Mouse (Mus musculus): ENCODE results near the gene Kansl2.

DNA sequence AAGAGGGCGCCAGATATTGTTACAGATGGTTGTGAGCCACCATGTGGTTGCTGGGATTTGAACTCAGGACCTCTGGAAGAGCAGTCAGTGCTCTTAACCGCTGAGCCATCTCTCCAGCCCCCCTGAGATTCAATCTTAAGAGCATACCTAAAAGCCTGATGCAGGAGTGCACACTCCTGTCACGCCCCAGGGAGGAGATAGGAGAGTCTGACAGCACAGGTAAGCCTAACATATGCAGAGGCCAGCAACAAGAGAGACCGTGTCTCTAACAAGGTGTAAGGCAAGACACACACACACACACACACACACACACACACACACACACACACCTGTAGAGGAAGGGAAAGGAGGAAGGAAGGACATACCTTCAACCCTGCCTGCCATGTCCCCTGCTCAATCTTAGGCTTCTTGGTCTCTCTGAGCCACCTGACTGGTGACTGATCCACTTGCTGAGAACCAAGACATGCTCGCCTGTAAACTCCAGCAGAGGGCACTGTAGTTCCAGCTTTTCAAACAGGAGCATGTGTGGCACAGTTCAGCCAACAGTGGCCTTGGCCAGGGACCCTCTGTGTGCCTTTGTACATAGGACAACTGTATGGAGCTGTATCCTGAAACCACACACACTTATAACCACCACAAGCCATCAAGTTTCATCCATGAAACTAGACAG lies 45.9 kb upstream of the Kansl2 start:
- peak; percentile 35; the same call in 1 of the 2 replicates for TF ChIP-seq TCF12 (IDR thresholded peaks at IDR 0.05; ENCODE audit: low read depth, low read length)
- TF ChIP-seq CTCF (conservative IDR thresholded peaks at IDR 0.05 in 1 of 2, IDR thresholded peaks at IDR 0.05 in 1 of 2; ENCODE audit: low read depth in 2 of 2, low read length in 2 of 2), result peak; percentile 77 to 98
- peak; percentile 80; the same call in 1 of the 2 replicates for TF ChIP-seq MAX (IDR thresholded peaks at IDR 0.05; ENCODE audit: low read length)
- TF ChIP-seq EP300 (IDR thresholded peaks at IDR 0.05; ENCODE audit: low read length), result no peak
- no peak for TF ChIP-seq MAFK (IDR thresholded peaks at IDR 0.05; ENCODE audit: insufficient replicate concordance, low read length)
- no peak for TF ChIP-seq POLR2A (IDR thresholded peaks at IDR 0.05; ENCODE audit: low read depth, low read length)
- TF ChIP-seq RAD21 (IDR thresholded peaks at IDR 0.05; ENCODE audit: low read depth, low read length), result no peak; the same call in none of the 2 replicates
- no peak for TF ChIP-seq ZMIZ1 (IDR thresholded peaks at IDR 0.05; ENCODE audit: low read depth, low read length)
- no peak for TF ChIP-seq MAZ (IDR thresholded peaks at IDR 0.05; ENCODE audit: low read depth, low read length)
- TF ChIP-seq ZNF384 (IDR thresholded peaks at IDR 0.05; ENCODE audit: low read depth, low read length), result no peak
- TF ChIP-seq ZKSCAN1 (IDR thresholded peaks at IDR 0.05; ENCODE audit: borderline replicate concordance, low read depth, low read length), result no peak
- no peak for TF ChIP-seq SIN3A (IDR thresholded peaks at IDR 0.05; ENCODE audit: low read length)
- peak; percentile 91 for TF ChIP-seq ZC3H11A (IDR thresholded peaks at IDR 0.05; ENCODE audit: low read depth, low read length)
- TF ChIP-seq BHLHE40 (IDR thresholded peaks at IDR 0.05; ENCODE audit: low read depth, low read length), result 0 out of 2 replicates have a peak, but pooled peaks have one; percentile 13
